ENCODE assay signal across 11 mouse cellular contexts in the genomic region with DNA sequence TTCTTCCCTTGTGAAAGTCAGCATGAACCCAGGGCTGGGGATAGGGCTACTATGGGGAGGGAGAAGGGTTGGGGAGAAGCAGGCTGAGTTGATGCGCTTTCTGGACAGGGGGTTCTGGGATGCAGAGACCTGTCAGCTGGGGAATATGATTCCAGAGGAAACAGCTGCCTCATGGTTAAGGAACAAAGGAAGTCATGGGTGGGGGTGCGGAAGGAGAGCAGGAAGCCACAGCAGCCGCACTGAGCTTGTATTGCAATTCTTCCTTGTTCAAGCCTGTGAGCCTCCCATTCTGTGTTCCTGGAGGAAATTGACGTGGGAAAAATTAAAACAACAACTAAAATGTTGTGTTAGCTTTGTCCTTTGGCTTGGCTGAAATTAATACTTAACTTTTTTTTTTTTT.
DNase-seq lines count a peak whose midpoint lies in the region; ATAC-seq lines count a peak whose summit lies in the region.
"Had no signal": no experiment of that assay in that cellular context is flagged by ENCODE, and none has a peak within 500 bp of the region (broad histone marks: within the 10 kb centered on the region; RNA-seq: fewer than 3 reads in every experiment).

No protein-coding gene starts in this region.

- no peaks in the 10 kb centered on the region for H3K36me3 ChIP-seq in heart, embryonic 10.5 days
- no peaks in the 10 kb centered on the region for H3K36me3 ChIP-seq in embryonic facial prominence, embryonic 11.5 days (replicated peaks; ENCODE audit: control insufficient read depth, insufficient read depth, low read depth, low read length)
- no peaks in the 10 kb centered on the region for H3K36me3 ChIP-seq in kidney, embryonic 14.5 days (ENCODE audit: control insufficient read depth, insufficient read depth, low read length)
- H3K36me3 ChIP-seq: heart, embryonic 13.5 days had no signal

- WGBS in heart, embryonic 10.5 days, result 63% methylated on average over 4 of the region's 4 CpGs
- 58% methylated on average over 4 of the region's 4 CpGs for WGBS in embryonic facial prominence, embryonic 11.5 days
- 62% methylated on average over 4 of the region's 4 CpGs for WGBS in kidney, embryonic 14.5 days

- H3K4me2 ChIP-seq in embryonic facial prominence, embryonic 11.5 days (ENCODE audit: low read depth, low read length), result no peak overlapping the region
- H3K4me2 ChIP-seq in kidney, embryonic 14.5 days (replicated peaks; ENCODE audit: low read depth, low read length), result no peak overlapping the region
- H3K4me2 ChIP-seq: heart, embryonic 13.5 days had no signal

- H3K4me1 ChIP-seq in heart, embryonic 10.5 days, result peaks cover 23% of the 10 kb centered on the region
- H3K4me1 ChIP-seq in embryonic facial prominence, embryonic 11.5 days (ENCODE audit: control insufficient read depth, insufficient read depth, low read length), result no peaks in the 10 kb centered on the region
- no peaks in the 10 kb centered on the region for H3K4me1 ChIP-seq in kidney, embryonic 14.5 days (ENCODE audit: control insufficient read depth, insufficient read depth, low read length)

- no peak overlapping the region for H3K27ac ChIP-seq in heart, embryonic 10.5 days
- H3K27ac ChIP-seq in embryonic facial prominence, embryonic 11.5 days (replicated peaks; ENCODE audit: low read depth, low read length), result no peak overlapping the region
- H3K27ac ChIP-seq in kidney, embryonic 14.5 days (ENCODE audit: low read depth, low read length), result no peak overlapping the region

- H3K9me3 ChIP-seq in heart, embryonic 10.5 days, result no peaks in the 10 kb centered on the region
- H3K9me3 ChIP-seq in embryonic facial prominence, embryonic 11.5 days (replicated peaks; ENCODE audit: control insufficient read depth, low read length), result no peaks in the 10 kb centered on the region
- no peaks in the 10 kb centered on the region for H3K9me3 ChIP-seq in kidney, embryonic 14.5 days (ENCODE audit: control insufficient read depth, low read length)
- H3K9me3 ChIP-seq: heart, embryonic 13.5 days had no signal

- no peak overlapping the region for H3K9ac ChIP-seq in embryonic facial prominence, embryonic 11.5 days (replicated peaks; ENCODE audit: low read length)
- no peak overlapping the region for H3K9ac ChIP-seq in kidney, embryonic 14.5 days (ENCODE audit: low read depth, low read length)
- H3K9ac ChIP-seq: heart, embryonic 13.5 days had no signal

- H3K27me3 ChIP-seq in heart, embryonic 10.5 days (ENCODE audit: insufficient read depth, poor library complexity, severe bottlenecking), result no peaks in the 10 kb centered on the region
- no peaks in the 10 kb centered on the region for H3K27me3 ChIP-seq in embryonic facial prominence, embryonic 11.5 days (ENCODE audit: control insufficient read depth, insufficient read depth, low read length)
- H3K27me3 ChIP-seq in kidney, embryonic 14.5 days (ENCODE audit: control insufficient read depth, insufficient read depth, low read length), result no peaks in the 10 kb centered on the region
- H3K27me3 ChIP-seq: heart, embryonic 13.5 days had no signal

- no peak overlapping the region for H3K4me3 ChIP-seq in heart, embryonic 10.5 days
- no peak overlapping the region for H3K4me3 ChIP-seq in embryonic facial prominence, embryonic 11.5 days (ENCODE audit: low read depth, low read length)
- H3K4me3 ChIP-seq in kidney, embryonic 14.5 days (ENCODE audit: low read length), result no peak overlapping the region
- H3K4me3 ChIP-seq: heart, embryonic 13.5 days had no signal

- DNase-seq in heart, adult 11 months, result peak; percentile 98
- no peak for DNase-seq in heart, embryonic 10.5 days (ENCODE audit: low spot score)
- peak; percentile 37 for DNase-seq in embryonic facial prominence, embryonic 11.5 days (ENCODE audit: low spot score)
- DNase-seq in lung, postnatal 36 days, result peak; percentile 30
- DNase-seq in MN1 (ENCODE audit: low spot score), result no peak
- no peak for DNase-seq in layer of hippocampus, adult 8-10 months (ENCODE audit: low spot score in 2 of 2)
- DNase-seq: cerebellum, adult 9-10 months had no signal

- no peak for ATAC-seq in embryonic facial prominence, embryonic 11.5 days (replicated peaks; ENCODE audit: insufficient number of reproducible peaks, low FRiP score, low TSS enrichment, low read depth)
- peak; percentile 9; the same call in 1 of the 2 replicates for ATAC-seq in kidney, embryonic 14.5 days (ENCODE audit: low FRiP score, low TSS enrichment)
- ATAC-seq in CD4-positive, CD25-positive, alpha-beta regulatory T cell, adult 4 months, result no peak
- ATAC-seq: intestine, embryonic 16.5 days had no signal

Comparison
In these comparisons a context has a peak if more than half of its experiments do, and no peak if none do; other contexts are left out.
1. DNase-seq: peak in heart, adult 11 months (single experiment), embryonic facial prominence, embryonic 11.5 days (single experiment) and lung, postnatal 36 days (single experiment); none in heart, embryonic 10.5 days (single experiment), MN1 (single experiment) and layer of hippocampus, adult 8-10 months (0 of 2).